Comparison of ENCODE assay signal across 15 mouse cellular contexts in the genomic region with DNA sequence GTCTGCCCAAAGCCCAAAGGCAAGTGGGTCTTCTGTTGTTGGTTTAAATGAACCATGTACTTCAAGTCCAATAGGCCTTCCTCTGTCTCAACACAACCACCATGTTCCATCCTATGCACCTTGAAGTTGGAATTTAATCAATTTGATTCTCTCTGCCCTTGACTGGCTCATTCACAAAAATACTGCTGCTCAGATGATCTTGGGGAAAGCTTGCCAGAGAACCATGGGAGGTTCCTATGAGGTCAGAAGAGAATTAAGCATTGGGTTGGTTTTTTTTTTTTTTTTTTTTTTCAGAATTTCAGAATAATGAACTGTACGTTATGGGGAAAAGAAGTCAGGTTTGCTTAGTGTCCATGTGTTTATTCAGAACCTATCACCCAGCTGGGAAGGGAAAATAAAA.
A peak's percentile ranks its signal among the peaks of the same experiment; 100 is the strongest.
DNase-seq lines count a peak whose midpoint lies in the region; TF ChIP-seq lines count a peak whose summit lies in the region.
"Had no signal": no experiment of that assay in that cellular context is flagged by ENCODE, and none has a peak within 500 bp of the region (broad histone marks: within the 10 kb centered on the region; RNA-seq: fewer than 3 reads in every experiment).

No protein-coding gene starts in this region.

- H3K27ac ChIP-seq in cerebellum, adult 2 months (ENCODE audit: insufficient read depth, low read length): no peak overlapping the region

- no peak for TF ChIP-seq CTCF in cerebellum, adult 2 months (IDR thresholded peaks at IDR 0.05; ENCODE audit: borderline replicate concordance, insufficient read depth, low read depth, low read length)

- 28% methylated on average over 1 of the region's 1 CpGs for WGBS in cerebellum, adult 2 months

- DNase-seq in cerebellum, postnatal 10 days: peak; percentile 51 to 53
- no peak for DNase-seq in cerebellum, adult 2 months
- DNase-seq: adrenal gland, adult 2 months; adrenal gland, adult 8-10 months; adrenal gland, postnatal 10 days; adrenal gland, postnatal 14 days; adrenal gland, postnatal 25 days; adrenal gland, postnatal 36 days; B cell, adult 2 months; cerebellum, adult 11 months; cerebellum, adult 11-12 months; cerebellum, adult 18-20 months; cerebellum, adult 8-10 months had no signal

- H3K4me3 ChIP-seq in cerebellum, adult 2 months (replicated peaks; ENCODE audit: insufficient read depth, low read depth, low read length): no peak overlapping the region

- no peak for TF ChIP-seq POLR2A in cerebellum, adult 2 months (IDR thresholded peaks at IDR 0.05; ENCODE audit: borderline replicate concordance, insufficient read depth, low read length)

- H3K27me3 ChIP-seq in cerebellum, adult 2 months (ENCODE audit: control insufficient read depth, insufficient read depth, low read length): no peaks in the 10 kb centered on the region
- H3K27me3 ChIP-seq: CH12.LX, Patski had no signal

- H3K4me1 ChIP-seq in cerebellum, adult 2 months (ENCODE audit: control insufficient read depth, insufficient read depth, low read length): no peaks in the 10 kb centered on the region

Comparison
In these comparisons a context has a peak if more than half of its experiments do, and no peak if none do; other contexts are left out.
1. DNase-seq: peak in cerebellum, postnatal 10 days (2 of 2); none in cerebellum, adult 2 months (0 of 2).